ENCODE assay signal across 19 mouse cellular contexts in the genomic region with DNA sequence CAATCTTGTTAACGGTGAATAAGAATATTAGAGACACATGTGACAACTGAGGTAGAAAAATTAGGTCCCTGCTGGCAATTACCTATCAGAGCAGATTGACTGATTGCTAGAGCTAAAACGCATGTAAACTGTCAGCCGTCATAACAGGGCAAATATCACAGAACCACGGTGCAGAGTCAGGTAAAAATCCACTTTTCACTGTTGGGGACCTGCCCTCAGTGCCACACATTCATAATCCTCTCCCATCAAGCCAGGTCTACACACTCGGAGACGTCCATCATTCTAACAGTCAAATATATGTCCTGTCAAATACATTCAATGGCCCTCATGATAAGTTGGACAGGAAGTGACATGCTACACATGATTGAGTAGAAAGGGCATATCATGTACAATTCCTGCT.
"Had no signal": no experiment of that assay in that cellular context is flagged by ENCODE, and none has a peak within 500 bp of the region (broad histone marks: within the 10 kb centered on the region; RNA-seq: fewer than 3 reads in every experiment).

No protein-coding gene starts in this region.

- H3K4me3 ChIP-seq: limb, embryonic 12.5 days; limb, embryonic 15.5 days; lung, embryonic 15.5 days; midbrain, embryonic 13.5 days; neural tube, embryonic 12.5 days; neural tube, embryonic 15.5 days had no signal

- H3K36me3 ChIP-seq: limb, embryonic 12.5 days; limb, embryonic 15.5 days; lung, embryonic 15.5 days; midbrain, embryonic 13.5 days; neural tube, embryonic 12.5 days; neural tube, embryonic 15.5 days had no signal

- H3K9me3 ChIP-seq: limb, embryonic 12.5 days; limb, embryonic 15.5 days; lung, embryonic 15.5 days; midbrain, embryonic 13.5 days; neural tube, embryonic 12.5 days; neural tube, embryonic 15.5 days had no signal

- H3K4me1 ChIP-seq: limb, embryonic 12.5 days; limb, embryonic 15.5 days; lung, embryonic 15.5 days; midbrain, embryonic 13.5 days; neural tube, embryonic 12.5 days; neural tube, embryonic 15.5 days had no signal

- DNase-seq: kidney, adult 18-20 months; kidney, adult 9 months; kidney, postnatal 14 days; kidney, postnatal 4 days; layer of hippocampus, adult 9-11 months; liver, postnatal 0 days; lung, postnatal 10 days; lung, postnatal 4 days; thymus, adult 18-20 months; thymus, postnatal 36 days had no signal

- H3K27me3 ChIP-seq: limb, embryonic 12.5 days; limb, embryonic 15.5 days; lung, embryonic 15.5 days; midbrain, embryonic 13.5 days; neural tube, embryonic 12.5 days; neural tube, embryonic 15.5 days had no signal

- H3K4me2 ChIP-seq: limb, embryonic 12.5 days; limb, embryonic 15.5 days; liver, embryonic 11.5 days; lung, embryonic 15.5 days; midbrain, embryonic 13.5 days; neural tube, embryonic 12.5 days; neural tube, embryonic 15.5 days had no signal

- ATAC-seq: intestine, embryonic 16.5 days; liver, postnatal 0 days; midbrain, embryonic 13.5 days had no signal

- H3K9ac ChIP-seq: limb, embryonic 12.5 days; limb, embryonic 15.5 days; liver, embryonic 14.5 days; liver, postnatal 0 days; lung, embryonic 15.5 days; midbrain, embryonic 13.5 days; neural tube, embryonic 12.5 days; neural tube, embryonic 15.5 days had no signal

- H3K27ac ChIP-seq: limb, embryonic 12.5 days; limb, embryonic 15.5 days; liver, embryonic 14.5 days; lung, embryonic 15.5 days; midbrain, embryonic 13.5 days; neural tube, embryonic 12.5 days; neural tube, embryonic 15.5 days had no signal
